Mouse (Mus musculus) E14TG2a.4 (cell line): ENCODE data around the gene Spef2.

Experiments
- H3K27me3 ChIP-seq: 2 replicates; pipeline ENCODE4 v1.6.1; 2014; ENCODE audit warnings: low read length, control low read depth; ENCODE audit not compliant: insufficient read depth
- H3K36me3 ChIP-seq: 2 replicates; pipeline ENCODE4 v1.6.1; 2014; ENCODE audit warnings: low read length, control low read depth; ENCODE audit not compliant: insufficient read depth
- H3K4me1 ChIP-seq: replicated peaks from 2 replicates; pipeline ENCODE4 v1.6.1; 2014; ENCODE audit warnings: low read depth, low read length, control low read depth
- H3K4me3 ChIP-seq: replicated peaks from 2 replicates; pipeline ENCODE4 v1.5.1; 2014; ENCODE audit warnings: mild to moderate bottlenecking, low read length
- H3K9me3 ChIP-seq: 2 replicates; pipeline ENCODE4 v1.6.1; 2014; ENCODE audit warnings: low read length, control low read depth
- CTCF ChIP-seq: conservative IDR thresholded peaks from 2 replicates; pipeline ENCODE4 v1.5.1; 2014; ENCODE audit warnings: low read length
- NANOG ChIP-seq: IDR thresholded peaks from 2 replicates; pipeline ENCODE4 v1.6.1; 2014; ENCODE audit warnings: borderline replicate concordance, low read length, mixed read lengths
- POU5F1 ChIP-seq: IDR thresholded peaks from 2 replicates; pipeline ENCODE4 v1.6.1; 2014; ENCODE audit warnings: low read length, borderline replicate concordance

Spef2 gene

DNA sequence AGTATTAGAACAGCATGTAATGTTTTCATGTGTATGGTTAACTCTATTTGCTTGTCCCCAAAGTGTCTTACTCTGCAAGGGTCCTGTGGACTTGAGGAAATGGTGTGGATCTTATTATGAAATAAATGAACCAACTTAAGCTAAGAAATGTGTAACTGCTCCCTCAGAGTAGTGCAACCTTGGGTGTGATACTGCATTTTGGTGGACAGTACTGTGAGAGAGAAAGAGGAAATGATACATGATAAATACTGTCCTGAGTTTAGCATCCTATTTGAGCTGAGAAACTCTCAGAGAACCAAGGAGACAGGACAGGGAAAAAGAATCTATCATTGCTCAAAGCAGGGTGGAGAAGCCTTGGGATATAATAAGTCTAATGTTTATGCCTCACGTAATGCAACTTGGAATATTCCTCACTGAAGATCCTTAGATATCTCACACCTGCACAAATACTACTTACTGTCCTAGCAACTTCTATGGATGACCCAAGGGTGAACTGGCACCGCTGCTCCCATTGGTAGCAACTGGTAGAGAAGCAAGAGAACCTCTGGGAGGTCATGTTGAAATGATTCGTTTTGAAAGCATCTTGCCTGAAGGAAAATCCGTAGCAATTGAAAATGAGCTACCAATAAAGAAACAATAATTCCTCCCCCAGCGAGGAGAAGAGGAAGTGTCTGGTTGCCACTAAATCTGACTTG, 1.1 kb downstream of the Spef2 start:
- Histone ChIP-seq H3K36me3 (no peaks in the 10 kb centered on the region), H3K4me3 (no peak overlapping the region), H3K4me1 (peaks cover 6% of the 10 kb centered on the region; the same call in 1 of the 2 replicates), H3K9me3 (no peaks in the 10 kb centered on the region), H3K27me3 (no peaks in the 10 kb centered on the region)
- TF ChIP-seq CTCF, result no peak
- TF ChIP-seq POU5F1, result no peak
- TF ChIP-seq NANOG, result no peak

DNA sequence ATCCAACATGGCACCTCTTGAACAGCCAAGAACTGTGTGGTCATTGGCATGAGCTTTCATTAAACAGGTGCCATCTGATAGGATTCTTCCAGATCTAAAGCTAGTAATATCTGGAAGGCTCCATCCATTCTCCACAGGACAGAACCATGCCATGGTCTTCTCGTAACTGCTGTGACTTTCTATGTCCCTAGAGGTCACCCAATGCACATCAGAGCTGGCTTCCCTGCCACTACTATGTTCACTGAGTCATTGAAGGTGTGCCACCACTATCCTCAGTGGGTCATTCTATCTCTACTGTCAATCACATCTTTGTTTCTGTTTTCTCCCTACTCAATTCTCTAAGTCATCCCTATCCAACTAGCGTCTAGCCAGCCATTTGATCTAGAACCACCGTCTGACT, 6.5 kb downstream of the Spef2 start:
- TF ChIP-seq NANOG (no peak), POU5F1 (no peak), CTCF (no peak)
- Histone ChIP-seq H3K36me3 (no peaks in the 10 kb centered on the region), H3K9me3 (no peaks in the 10 kb centered on the region), H3K4me1 (no peaks in the 10 kb centered on the region), H3K4me3 (no peak overlapping the region), H3K27me3 (no peaks in the 10 kb centered on the region)

DNA sequence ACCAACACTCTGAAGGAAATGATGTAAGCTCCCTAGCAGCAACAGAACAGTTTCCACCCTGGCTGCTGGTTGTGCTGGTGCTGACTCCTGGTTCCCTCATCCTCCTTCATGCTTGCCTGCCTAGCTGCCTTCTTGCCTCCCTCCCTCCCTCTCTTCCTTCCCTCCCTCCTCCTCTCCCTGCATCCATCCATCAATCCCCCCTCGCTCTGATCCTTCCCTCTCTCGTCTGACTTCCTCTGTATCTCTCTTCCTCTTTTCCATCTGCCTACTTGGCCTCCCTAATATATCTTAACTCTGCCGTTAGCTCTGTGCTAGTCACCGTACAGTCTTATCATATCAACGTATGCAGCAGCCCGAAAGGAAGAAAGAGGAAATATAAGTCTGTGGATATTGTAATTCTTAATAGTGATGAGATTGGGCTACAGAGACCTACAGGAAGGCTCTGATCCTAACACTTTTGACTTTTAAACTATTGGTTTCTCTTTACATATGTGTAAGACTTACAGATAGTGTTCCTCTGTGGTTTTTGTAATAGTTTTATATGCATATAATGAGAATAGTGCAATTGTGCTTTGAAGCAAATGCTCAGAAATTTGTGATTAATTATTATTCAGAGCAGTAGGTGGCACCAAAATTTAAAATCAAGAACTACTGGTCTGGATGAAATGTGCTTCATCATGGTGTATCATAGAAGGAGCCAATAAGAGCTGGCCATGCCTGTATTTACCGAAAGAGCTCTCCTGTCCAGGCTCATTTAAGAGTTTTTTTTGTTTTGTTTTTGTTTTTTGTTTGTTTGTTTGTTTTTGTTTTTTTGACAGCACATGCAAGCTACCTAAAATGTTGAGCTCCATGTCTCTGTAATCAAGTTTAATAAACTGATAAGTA, 33.9 kb downstream of the Spef2 start:
- no peaks in the 10 kb centered on the region for H3K4me1 ChIP-seq
- no peaks in the 10 kb centered on the region for H3K36me3 ChIP-seq
- H3K27me3 ChIP-seq, result no peaks in the 10 kb centered on the region
- H3K4me3 ChIP-seq, result no peak overlapping the region
- H3K9me3 ChIP-seq, result no peaks in the 10 kb centered on the region
- no peak for TF ChIP-seq POU5F1
- no peak for TF ChIP-seq CTCF
- TF ChIP-seq NANOG, result no peak

DNA sequence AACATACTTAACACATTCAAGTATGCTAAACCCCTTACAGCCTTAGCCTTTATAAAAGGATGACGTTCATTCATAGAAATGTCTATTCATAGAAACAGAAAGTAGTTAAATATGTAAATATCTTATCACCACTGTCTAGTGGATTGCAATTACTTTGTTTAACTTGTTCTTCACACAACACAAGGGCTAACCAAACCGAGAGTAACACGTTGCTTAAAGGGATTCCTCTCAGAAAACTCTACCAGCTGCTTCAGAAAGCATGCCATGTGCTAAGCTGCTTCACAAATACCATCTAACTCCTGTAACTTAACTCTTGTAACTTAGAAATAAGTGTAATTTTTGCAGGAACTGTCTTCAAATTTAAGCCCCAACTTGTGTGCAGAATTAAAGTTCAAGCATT, 35.0 kb downstream of the Spef2 start:
- H3K4me1 ChIP-seq, result no peaks in the 10 kb centered on the region
- no peak overlapping the region for H3K4me3 ChIP-seq
- TF ChIP-seq NANOG, result no peak
- no peak for TF ChIP-seq POU5F1
- TF ChIP-seq CTCF, result no peak
- no peaks in the 10 kb centered on the region for H3K36me3 ChIP-seq
- no peaks in the 10 kb centered on the region for H3K9me3 ChIP-seq
- no peaks in the 10 kb centered on the region for H3K27me3 ChIP-seq

DNA sequence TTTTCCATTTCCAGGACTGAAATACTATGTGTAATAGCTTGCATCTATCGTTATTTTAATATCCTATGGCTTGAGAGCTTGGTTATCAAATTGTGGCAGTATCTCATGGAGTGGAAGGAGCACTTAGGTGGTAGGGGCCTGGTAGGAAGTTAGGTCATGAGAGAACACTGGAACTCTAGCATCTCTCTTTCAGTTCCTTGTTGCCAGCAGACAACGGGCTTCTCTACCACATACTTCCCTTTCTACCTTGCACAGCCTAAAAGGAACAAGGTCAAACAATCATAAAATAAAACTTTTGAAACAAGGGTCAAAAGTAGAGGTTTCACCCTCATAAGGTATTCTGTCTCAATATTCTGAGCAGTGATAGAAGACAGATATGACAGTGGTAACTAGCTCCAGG, 38.3 kb downstream of the Spef2 start:
- Histone ChIP-seq H3K4me3 (no peak overlapping the region), H3K4me1 (no peaks in the 10 kb centered on the region), H3K36me3 (no peaks in the 10 kb centered on the region), H3K27me3 (no peaks in the 10 kb centered on the region), H3K9me3 (no peaks in the 10 kb centered on the region)
- no peak for TF ChIP-seq POU5F1
- TF ChIP-seq CTCF, result no peak
- no peak for TF ChIP-seq NANOG

DNA sequence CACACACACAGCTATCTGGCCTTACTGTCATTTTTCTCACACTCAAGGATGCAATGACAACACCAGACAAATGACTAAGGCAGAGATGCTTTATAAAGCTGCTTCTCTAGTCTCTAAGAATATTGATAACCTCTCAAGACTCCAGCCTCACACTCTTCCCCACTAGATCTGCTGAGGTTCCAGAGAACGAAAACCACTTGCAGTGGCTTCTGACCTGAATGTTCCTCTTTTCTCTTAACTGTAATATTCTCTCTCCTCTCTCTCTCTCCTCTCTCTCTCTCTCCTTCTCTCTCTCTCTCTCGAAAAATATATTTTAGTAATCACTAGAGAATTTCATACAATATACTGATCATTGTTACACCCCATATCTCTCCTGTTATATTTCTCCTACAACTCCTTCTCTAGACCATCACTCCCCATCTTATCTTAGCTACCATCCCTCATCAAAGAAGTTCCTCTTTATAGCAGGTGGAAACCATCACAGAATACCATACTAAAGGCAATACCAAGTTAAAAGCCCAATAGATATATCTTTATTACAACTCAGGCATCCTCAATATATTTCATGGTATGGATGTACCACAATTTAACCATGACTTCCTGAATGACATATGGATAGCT, 42.7 kb downstream of the Spef2 start:
- Histone ChIP-seq H3K9me3 (no peaks in the 10 kb centered on the region), H3K27me3 (no peaks in the 10 kb centered on the region)
- TF ChIP-seq POU5F1 (no peak), NANOG (no peak), CTCF (no peak)

DNA sequence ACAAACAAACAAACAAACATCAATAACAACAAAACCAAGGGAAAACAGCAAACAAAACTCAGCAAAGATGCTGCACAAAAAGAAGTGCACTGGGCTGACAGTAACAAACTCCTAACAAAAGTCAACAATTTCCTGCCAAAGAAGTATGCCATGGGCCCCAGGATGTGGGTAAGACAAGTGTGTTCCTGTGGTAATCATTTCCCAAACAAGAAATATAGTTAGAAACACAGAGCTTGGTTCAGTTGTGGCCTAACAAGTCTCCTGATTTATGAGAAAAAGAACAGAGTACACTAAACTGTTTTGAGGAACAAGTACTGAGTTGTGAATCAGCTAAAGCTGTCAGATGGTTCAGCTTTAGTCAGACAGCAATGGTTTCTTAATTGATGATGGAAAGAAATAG, 46.8 kb downstream of the Spef2 start:
- Histone ChIP-seq H3K36me3 (no peaks in the 10 kb centered on the region), H3K4me1 (no peaks in the 10 kb centered on the region), H3K4me3 (no peak overlapping the region), H3K27me3 (no peaks in the 10 kb centered on the region), H3K9me3 (no peaks in the 10 kb centered on the region)
- TF ChIP-seq NANOG, result no peak
- TF ChIP-seq POU5F1, result no peak

More for the DNA sequence above, 42.7 kb downstream of the Spef2 start:
- Histone ChIP-seq H3K4me1 (no peaks in the 10 kb centered on the region), H3K36me3 (no peaks in the 10 kb centered on the region), H3K4me3 (no peak overlapping the region)

DNA sequence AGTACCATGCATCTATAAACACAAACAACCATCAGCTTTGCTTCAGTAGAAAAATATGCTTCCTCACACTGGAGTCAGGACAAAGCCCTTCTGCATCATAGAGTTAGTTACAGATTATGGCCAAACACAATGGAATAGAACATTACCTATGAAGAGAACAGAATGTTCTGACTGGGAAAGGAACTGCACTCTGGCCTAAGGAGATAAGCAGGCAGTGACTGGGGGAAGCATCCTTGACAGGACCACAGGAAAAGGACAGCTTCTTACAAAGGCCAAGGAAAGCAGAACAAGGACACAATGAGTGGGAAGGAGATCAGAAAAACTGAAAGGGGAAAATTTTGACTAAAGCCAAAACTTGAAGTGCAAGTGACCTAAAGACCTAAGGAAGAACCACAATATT, 56.9 kb downstream of the Spef2 start:
- no peaks in the 10 kb centered on the region for H3K27me3 ChIP-seq
- H3K4me1 ChIP-seq, result no peaks in the 10 kb centered on the region
- no peak for TF ChIP-seq POU5F1
- TF ChIP-seq NANOG, result no peak
- no peak for TF ChIP-seq CTCF
- H3K36me3 ChIP-seq, result no peaks in the 10 kb centered on the region
- no peaks in the 10 kb centered on the region for H3K9me3 ChIP-seq
- no peak overlapping the region for H3K4me3 ChIP-seq
